Mouse (Mus musculus) cerebellum, postnatal 36 days (tissue): ENCODE results near the gene Frat1.

Source experiments
- DNase-seq, 2 experiments: peaks; one replicate each; pipeline ENCODE4 v3.0.0; 2021 to 2022; ENCODE audit warnings: mixed read lengths in 2 of 2

Gene Frat1

DNA sequence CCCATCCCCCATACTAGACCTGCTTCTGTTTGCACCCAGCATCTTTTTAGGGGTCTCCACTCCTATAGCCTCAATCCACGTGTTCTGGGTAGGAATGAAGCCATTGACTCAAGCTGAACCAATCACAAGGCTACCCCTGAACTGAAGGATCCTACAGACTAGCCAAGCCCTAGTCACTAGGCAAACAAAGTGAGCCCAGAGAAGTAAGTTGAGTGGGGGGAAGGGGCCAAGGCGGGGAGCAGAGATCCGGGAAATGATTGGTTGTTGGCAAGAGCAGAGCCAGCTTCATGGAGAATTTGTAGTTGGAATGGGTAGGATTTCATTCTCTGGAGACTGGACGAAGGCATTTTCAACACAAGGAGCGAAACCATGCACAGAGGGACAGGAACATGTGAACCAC is 12.9 kb upstream of the Frat1 start:
- no peak for DNase-seq

DNA sequence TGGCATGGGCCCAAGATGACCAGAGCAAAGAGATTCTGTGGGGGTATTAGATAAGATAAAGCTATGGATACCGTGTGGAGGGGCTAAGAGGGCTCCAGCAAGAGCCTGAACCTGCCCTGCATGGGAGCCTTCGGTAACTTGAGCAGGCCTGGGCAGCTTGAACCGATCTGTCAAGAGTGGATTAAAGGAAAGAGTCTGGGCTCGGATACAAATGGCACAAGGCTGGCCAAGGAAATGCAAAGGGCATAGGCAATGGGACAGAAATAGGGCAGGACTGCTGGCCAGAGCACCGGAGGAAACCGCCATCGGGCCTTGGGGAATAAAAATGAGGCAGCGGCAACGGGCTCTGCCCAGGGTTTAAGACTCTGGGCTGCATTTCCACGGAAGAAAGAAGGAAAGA is 12.4 kb upstream of the Frat1 start:
- DNase-seq = no peak

DNA sequence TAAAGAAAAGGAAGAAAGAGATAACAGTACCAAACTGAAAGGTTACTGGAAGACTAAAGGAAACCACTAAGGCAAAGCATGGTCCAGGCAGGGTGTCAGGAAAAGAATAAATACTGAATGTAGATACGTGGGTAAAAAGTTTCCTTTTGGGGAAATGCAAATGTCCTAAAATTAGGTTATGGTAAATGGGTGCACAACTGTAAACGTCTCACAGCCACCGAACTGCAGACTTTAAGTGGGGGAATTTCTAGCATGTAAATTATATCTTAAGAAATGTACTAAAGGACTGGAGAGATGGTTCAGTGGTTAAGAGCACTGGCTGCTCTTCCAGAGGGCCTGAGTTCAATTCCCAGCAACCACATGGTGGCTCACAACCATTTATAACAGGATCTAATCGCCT is 11.0 kb upstream of the Frat1 start:
- DNase-seq = no peak

DNA sequence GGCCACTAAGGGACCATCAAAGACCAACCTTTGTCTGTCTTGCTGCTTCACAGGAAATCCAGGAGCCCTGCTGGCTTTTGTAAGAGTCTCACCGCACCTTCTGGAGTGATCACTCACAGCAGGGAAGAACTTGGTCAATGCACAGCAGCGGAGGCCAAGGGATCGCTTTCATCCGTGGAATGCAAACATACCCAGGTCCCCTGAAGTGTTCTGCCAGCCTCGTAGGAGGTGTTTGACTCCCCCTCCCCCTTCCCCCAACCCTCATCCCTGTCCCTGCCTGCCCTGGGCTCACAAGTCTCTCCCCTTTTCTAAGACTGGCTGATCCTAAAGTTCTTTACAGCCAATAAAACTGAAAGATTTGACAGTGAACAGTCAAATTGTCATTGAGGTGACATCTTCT is 8.3 kb upstream of the Frat1 start:
- DNase-seq = no peak

DNA sequence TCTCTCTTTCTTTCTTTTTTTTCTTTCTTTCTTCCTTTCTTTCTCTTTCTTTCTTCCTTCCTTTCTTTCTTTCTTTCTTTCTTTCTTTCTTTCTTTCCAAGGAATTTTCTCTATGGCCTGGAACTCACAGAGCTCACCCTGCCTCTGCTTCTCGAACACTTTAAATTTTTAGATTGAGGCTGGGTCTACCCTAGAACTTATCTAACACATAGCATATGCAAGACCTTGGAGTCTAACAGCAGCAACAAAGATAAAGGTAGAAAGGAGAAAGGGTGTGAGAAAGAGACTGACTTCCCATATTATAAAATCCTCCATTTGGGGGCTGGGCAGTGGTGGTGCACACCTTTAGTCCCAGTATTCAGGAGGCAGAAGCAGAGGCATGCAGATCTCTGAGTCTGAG is 7.2 kb upstream of the Frat1 start:
- DNase-seq = no peak

DNA sequence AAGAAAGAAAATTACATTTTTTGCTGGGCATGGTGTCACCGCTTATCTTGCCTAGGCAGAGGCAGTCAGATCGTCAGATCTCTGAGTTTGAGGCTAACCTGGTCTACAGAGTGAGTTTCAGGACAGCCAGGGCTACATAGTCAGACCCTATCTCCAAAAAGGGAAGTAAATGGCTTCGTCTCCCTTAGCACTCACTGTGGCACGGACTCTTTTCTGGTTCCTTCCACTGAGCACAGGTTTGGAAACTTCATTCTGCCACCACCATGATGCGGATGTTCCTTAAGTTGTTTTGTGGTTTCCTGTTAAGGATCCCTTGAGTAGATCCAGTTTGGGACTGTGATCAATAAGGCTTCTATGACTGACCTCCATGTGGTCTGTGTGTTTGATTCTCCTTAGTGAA is 4.8 kb upstream of the Frat1 start:
- no peak for DNase-seq

DNA sequence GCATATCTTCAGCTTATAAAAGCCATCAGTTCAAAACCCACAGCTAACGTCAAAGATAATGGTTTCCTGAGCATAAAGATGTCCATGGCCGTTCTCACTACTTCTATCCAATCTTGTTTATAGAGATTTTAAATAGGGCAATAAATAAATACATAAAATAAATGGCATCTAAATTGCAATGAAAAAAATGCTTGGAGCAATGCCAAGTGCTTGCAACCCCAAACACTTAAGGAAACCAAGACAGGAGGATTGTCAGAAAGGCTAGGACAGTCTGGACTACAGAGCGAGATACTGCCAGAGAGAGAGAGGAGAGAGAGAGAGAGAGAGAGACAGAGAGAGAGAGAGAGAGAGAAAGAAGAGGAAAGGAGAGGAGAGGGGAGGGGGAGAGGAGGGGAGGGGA is 3.2 kb upstream of the Frat1 start:
- DNase-seq = no peak

DNA sequence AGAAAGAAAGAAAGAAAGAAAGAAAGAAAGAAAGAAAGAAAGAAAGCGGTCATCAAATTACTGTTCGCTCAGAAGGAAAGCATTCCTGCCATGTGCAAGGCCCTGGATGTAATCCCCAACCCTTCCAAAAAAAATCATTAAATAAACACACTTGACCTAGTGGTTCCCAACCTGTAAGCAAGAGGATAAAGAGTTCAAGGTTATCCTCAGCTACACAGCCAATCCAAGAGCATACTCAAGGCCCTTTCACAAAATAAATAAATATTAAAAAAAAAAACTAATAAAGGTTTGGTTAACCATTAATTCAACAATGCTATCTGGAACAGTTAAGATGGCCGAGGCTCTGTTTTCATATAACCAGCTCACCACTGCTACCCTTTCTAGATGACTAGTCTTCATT is 829 bp upstream of the Frat1 start:
- DNase-seq = no peak

DNA sequence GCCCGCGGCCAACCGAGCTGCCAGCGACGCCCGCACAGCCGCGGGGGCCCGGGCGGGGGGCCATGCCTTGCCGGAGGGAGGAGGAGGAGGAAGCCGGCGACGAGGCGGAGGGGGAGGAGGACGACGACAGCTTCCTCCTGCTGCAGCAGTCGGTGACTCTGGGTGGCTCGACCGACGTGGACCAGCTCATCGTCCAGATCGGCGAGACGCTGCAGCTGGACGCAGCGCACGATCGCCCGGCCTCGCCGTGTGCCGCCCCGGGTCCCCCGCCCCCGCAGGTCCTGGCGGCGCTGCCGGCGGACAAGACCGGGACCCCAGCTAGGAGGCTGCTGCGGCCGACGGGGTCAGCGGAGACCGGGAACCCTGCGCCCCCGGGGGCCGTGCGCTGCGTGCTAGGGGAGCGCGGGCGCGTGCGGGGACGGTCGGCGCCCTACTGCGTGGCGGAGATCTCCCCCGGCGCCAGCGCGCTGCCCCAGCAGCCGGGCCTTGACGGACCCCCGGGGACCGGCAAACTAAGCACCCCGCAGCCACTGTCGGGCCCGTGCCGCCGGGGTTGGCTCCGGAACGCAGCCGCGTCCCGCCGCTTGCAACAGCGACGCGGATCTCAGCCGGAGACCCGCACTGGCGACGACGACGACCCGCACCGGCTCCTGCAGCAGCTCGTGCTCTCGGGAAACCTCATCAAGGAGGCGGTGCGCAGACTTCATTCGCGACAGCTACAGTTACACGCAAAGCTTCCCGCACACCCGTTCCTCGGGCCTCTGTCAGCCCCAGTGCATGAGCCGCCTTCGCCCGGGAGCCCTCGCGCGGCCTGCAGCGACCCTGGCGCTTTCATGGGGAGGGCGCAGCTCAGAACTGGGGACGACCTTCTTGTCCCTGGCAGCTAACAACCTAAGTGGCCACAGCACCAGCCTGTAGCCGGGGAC is 599 bp downstream of the Frat1 start:
- peak; percentile 46 to 60 for DNase-seq

DNA sequence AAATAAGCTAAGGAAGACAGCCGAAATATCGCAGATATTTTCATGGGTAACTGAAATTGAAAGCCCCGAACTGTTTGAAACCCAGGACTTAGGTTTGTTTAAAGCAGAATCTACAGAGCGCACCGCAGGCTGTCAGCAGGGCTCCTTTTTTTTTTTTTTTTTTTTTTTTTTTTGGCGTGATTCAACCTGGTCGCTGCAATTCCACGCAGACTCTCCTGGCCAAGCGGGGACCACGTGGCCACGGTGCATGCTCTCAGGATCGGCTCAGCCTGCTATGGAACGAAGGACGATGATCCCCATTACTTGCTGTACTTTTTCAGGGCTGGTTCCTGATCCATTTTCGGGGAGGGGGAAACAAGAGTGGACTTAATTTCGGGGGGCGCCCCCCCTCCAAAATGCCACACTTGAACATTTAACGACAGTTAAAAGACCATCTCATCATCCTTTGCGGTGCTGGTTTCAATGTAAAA is 1.4 kb downstream of the Frat1 start:
- peak; percentile 55 to 64 for DNase-seq

DNA sequence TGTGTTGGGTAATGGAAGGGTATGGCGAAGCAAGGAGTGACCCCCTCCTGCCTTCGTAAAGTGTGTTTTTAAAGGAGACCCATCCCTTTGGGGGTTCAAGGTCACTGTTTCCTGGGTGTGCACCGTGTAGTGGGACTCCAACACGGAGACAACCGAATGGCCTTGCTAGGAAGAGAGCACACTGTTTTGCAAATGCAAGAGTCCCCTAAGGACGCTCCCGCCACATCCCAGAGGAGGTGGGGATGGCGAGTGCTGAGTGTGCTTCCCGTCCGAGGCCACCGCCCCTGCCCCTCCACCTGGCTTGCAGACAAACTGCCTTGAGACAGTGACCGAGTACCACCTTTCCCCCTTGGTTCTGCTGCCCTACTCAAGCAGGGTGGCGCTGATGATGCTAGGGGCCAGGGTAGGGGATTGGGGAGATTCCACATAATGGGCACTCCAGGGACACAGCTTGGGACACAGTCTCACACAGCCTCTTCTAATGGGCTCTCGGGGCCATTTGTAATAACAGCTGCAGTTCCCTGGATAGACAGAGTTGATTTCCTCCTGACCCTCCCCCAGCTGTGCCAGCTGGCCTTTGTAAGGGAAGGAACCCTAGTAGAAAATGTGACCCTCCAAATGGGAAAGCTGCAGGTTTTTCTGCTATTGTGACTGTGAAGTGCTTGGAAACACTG is 2.1 kb downstream of the Frat1 start:
- DNase-seq = no peak

DNA sequence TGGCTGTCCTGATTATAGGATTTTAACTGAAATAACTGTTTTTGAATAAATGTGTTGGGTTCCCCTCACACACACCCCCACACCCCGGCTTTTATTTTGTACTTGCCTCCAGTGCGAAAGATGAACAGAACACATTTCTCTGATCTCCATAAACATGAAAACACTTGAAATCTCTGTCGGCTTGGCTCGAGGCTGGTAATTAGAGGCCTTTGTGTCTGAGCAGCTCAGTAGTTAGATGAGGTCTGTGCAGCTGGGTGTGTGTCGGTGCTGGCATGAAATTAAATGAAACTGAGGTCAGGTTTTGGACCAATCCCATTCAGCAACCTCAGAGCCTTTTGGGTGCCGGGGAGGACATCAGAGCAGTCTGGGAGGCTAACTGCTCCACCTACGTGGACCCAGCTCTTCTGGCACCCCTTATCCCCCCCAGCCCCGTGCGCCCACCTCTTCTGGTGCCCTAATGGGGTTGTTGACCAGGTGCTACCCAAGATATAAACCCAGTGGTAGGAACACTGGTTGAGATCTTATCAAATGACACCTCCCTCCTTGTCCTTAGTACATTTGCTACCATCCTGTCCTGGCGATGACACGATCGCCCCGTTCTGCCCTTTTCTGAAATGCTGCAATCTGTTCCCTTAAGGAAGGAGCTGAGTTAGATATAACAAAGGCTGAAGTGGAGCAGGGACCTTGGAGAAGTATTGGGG is 2.9 kb downstream of the Frat1 start:
- DNase-seq = no peak

DNA sequence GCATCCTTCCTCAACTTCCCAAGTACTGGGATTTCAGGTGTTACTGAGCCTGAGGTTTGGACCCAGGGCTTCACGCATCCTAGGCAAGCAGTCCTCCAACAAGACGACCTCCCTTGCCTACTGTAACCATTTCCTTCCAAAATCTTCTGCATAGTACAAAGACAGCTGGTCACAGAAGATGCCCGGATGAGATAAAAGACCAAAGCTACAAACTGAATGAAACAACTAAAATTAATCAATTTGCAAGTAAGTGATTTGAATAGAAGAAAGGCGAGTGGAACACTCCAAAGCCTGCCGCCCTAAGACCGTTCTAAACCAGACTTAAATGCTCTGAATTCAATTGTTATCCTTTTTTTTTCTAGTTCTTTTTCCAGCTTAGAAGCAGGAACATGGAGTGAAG is 5.6 kb downstream of the Frat1 start:
- no peak for DNase-seq

DNA sequence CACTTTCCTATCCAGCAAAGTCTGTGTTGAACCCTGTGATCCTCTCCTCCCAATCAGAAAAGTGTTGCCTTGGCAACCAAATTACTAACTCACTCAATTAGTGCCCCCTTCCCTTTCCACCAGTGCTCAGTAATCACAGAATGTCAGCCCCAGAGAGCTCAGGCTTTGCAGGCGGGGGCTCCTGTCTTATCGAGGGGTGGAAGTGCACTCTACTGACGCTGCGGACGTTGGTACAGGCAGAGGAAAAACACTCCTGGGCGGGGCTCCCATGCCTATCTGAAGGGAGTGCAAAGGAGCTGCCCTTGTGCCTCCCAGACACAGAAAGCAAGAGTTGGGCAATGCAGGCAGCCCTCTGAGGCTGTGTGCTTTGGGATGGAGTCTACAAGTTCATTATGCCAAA is 6.0 kb downstream of the Frat1 start:
- no peak for DNase-seq

DNA sequence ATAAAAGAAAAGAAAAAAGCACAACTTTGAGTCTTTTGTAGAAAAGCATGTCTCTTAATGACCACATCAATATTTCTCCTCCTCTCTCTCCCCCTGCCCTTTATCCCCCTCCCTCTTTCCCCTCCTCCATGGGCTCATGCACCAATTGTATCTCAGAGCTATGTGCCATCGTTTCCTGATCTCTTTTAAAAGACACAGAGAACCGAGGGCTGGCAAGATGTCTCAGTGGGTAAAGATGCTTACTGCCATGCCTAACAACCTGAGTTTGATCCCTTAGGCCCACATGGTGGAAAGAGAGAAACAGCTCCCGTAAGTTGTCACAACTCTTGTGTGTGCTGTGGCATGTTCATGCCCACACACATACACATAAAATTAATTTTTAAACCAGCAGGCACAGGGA is 6.9 kb downstream of the Frat1 start:
- DNase-seq = no peak

DNA sequence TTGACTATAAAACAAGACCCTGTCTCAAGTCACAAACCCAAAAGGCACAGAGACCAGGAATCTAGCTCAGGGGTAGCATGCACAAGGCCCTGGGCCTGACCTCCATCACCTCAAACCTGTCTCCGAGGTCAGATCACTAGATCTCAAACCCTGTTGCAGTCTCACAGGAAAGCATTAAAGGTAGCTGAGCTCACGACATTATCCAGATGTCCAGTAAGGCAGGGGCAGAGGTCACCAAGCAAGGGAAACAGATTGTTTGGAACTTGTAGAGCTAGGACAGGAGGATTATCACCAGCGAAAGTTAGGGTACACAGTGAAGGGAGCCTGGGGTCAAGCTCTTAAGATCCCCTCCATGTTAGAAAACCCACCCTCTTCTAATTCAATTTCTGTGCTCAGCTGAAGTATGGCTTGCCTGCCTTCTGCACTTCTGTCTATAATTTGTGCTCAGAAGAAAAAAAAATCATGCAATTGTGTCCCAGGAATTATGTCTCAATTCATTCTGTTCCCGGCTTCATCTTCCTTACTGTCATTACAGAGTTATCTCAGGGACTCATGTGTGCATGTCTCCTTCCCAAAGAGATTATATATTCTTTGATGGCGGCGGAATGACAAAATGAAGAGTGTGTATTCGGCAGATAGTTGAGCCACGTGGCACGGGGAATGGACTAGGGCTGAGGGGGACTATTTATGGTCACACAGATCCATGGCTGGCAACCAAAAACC is 7.6 kb downstream of the Frat1 start:
- no peak for DNase-seq

DNA sequence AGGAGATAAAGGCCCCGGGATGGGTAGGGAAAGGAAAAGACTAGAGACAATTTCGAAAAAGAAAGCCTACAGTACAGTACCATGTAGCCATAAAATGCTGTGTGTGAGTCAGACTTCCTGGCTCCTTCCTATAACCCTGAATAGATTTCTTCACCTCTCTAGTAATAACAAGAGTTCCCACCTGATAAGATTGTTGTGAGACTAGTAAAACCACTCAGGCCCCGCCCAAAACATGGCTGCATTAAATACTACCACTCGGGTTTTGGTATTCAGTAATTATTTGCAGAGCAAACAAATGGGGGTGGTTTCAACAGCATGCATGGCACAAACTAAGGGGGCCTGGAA is 8.1 kb downstream of the Frat1 start:
- no peak for DNase-seq

DNA sequence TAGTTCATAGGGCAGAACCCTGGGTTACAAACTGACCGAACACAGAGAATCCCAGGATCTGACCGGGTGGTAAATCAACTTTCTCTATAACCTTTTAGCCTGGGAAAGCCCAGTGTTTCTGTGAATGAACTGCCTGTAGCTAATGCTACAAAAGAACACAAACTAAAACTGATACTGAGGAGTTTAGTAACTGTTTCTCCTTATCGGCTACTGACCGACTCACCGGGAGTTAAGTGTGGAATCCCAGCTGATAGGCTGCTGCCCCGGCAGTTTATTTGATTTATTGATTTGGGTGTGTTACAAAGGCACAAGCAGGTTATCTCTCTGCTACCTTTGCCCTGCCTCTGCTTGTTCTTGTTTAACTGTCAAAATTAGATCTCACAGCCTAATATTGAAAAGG is 9.0 kb downstream of the Frat1 start:
- DNase-seq = no peak

DNA sequence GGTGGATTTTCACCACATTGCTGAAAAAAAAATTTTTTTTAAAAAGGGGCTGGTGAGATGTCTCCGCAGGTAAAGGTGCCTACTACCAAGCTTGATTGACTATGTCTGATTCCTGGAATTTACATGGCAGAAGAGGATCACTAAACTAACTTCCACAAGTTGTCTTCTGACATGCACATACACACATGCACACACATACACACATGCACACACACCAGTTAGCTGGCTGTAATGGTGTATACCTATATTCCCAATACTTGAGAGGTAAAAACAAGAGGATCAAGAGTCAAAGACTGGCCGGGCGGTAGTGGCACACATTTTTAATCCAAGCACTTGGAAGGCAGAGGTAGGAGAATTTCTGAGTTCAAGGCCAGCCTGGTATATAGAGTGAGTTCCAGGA is 9.9 kb downstream of the Frat1 start:
- no peak for DNase-seq

DNA sequence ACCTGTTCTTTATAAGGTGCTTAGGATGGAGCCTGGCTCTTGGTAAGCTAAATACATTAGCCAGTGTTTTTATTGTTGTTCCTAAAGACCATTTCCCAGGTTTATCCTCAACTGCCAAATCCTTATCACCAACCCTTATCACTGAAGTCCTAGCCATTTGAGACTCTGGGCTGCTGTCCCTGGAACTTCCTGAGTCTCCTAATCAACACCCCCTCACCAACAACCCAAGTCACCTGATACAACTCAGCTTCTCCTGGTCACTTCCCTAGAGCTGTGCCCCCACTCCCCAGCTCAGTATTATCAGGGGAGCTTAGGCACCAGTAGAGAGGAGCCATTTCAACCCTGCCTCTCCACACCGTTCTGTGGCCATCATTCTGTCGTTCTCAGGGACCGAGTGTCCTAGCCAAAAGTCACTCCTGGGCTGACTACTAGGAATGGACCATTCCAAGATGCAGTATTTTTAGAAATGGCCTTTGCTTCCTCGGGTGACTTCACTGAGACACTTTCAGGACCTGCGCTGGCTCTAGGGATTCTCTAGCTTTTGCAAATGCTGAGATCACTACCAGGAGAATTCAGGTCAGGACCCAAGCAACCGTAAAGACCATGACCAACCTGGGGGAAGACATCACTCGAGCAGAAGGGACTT is 11.5 kb downstream of the Frat1 start:
- no peak for DNase-seq

DNA sequence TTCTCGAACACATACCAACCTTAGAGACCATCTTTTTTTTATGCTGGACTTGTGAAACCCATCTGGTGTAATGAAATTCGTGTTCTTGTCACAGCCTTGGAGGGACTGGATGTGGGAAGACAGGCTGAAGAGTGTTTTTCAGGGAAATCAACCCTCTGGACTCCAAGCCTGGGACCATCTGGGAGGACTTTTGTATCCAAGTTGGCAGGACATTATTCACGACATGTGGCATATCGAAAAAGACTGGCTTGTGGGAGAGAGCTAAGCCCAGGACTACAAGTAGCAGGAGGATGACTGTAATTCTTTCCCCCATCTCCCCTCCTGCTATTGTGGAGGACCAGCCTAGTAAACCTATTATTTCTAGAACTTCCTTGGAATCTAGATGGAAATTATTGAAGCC is 12.4 kb downstream of the Frat1 start:
- DNase-seq = peak; percentile 43 to 52

DNA sequence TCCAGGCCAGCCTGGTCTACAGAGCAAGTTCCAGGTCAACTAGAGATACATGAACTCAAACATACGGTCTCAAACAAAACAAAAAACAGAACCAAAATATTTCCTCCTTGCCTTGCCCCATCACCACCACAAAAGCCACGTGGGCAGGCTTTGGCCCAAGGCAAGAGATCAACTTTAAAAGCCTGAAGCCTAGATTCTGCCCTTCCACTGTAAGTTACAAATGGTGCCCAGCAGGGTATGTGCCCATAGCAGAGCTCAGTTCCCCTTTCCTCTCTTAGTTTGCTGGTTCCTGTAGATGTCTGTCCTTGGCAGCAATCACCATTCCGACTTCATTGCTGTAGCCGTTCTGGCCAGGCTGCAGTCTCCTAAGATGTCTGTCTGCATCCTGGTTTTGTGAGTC is 12.9 kb downstream of the Frat1 start:
- no peak for DNase-seq

DNA sequence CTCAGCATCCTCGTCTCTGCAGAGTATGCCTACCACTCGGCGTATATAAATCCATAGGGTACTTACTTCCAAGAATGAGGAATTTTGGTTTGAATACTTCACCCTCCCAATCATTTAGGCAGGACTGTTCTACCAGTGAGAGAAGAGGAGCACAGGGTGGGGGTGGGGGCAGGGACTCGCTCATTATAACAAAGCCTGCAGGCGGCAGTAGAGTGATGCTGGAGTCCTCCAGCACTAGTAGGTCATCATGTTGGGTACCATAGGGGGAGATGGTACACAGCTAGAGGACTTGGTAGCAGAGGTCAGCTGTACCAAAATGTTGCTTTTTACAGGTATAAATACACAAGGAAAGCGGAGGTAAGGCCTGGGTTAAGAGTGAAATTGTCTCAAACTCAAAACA is 14.6 kb downstream of the Frat1 start:
- DNase-seq = no peak
